Mouse (Mus musculus): Measurements from ENCODE around the gene Acad11. TPM values are rescaled to one million over a fixed set of nuclear protein-coding genes. Genes with fewer than 3 reads are reported as not detected.

Gene Acad11
- total and polyA plus RNA-seq, 2 experiments: 154 to 392 TPM

- peaks cover 1% of the 10 kb centered on the region; the same call in 1 of the 2 replicates for H3K4me1 ChIP-seq (ENCODE audit: control insufficient read depth, insufficient read depth, low read length)
- peaks cover 55% of the 10 kb centered on the region for H3K36me3 ChIP-seq (ENCODE audit: control insufficient read depth, insufficient read depth, low read length)
- peaks cover 3% of the 10 kb centered on the region; the same call in 1 of the 2 replicates for H3K79me2 ChIP-seq (ENCODE audit: control insufficient read depth, insufficient read depth, low read length)
- no peaks in the 10 kb centered on the region for H3K27me3 ChIP-seq (ENCODE audit: control insufficient read depth, insufficient read depth, low read length)
- DNase-seq (ENCODE audit: extremely low read depth, low read depth, low spot score): no peak
- H3K9ac ChIP-seq (ENCODE audit: low read depth, low read length): no peak overlapping the region
- 91% methylated on average over 2 of the region's 2 CpGs for WGBS
- H3K27ac ChIP-seq (replicated peaks; ENCODE audit: insufficient read depth, low read depth, low read length): no peak overlapping the region
- TF ChIP-seq POLR2A (IDR thresholded peaks at IDR 0.05; ENCODE audit: extremely low read depth, insufficient read depth, low read length) (no peak), CTCF (IDR thresholded peaks at IDR 0.05; ENCODE audit: low read depth, low read length) (no peak)
- no peak overlapping the region for H3K4me3 ChIP-seq (ENCODE audit: insufficient read depth, low read depth, low read length)
Measured at GRCm38 (mm10) chr9:104108571-104109143, 45.5 kb downstream of the Acad11 start.

DNA sequence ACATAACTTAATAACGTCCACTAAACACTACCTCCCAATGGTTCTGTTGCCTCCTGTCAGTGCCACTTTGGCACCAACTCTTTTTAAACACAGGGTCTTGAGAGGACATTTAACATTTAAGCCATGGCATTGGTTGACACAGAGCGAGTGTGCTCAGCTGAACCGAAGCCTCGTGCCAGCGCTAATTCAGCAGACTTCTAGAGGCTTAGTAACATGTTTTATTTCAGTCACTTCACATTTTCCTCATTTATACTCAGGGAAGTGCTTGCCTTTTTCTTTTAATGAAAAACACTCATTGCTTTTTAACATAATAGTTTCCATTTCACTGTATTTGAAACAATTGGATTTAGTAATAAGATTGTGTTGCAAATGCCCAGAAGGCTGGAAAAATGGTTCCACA is 46.0 kb downstream of the Acad11 start:
- Histone ChIP-seq H3K36me3 (ENCODE audit: control insufficient read depth, insufficient read depth, low read length) (peaks cover 54% of the 10 kb centered on the region), H3K27ac (replicated peaks; ENCODE audit: insufficient read depth, low read depth, low read length) (no peak overlapping the region), H3K4me3 (ENCODE audit: insufficient read depth, low read depth, low read length) (no peak overlapping the region), H3K27me3 (ENCODE audit: control insufficient read depth, insufficient read depth, low read length) (no peaks in the 10 kb centered on the region), H3K79me2 (ENCODE audit: control insufficient read depth, insufficient read depth, low read length) (peaks cover 3% of the 10 kb centered on the region; the same call in 1 of the 2 replicates), H3K4me1 (ENCODE audit: control insufficient read depth, insufficient read depth, low read length) (peaks cover 1% of the 10 kb centered on the region; the same call in 1 of the 2 replicates), H3K9ac (ENCODE audit: low read depth, low read length) (no peak overlapping the region)
- 93% methylated on average over 5 of the region's 5 CpGs for WGBS
- TF ChIP-seq POLR2A (IDR thresholded peaks at IDR 0.05; ENCODE audit: extremely low read depth, insufficient read depth, low read length): no peak
- no peak for DNase-seq (ENCODE audit: extremely low read depth, low read depth, low spot score)

DNA sequence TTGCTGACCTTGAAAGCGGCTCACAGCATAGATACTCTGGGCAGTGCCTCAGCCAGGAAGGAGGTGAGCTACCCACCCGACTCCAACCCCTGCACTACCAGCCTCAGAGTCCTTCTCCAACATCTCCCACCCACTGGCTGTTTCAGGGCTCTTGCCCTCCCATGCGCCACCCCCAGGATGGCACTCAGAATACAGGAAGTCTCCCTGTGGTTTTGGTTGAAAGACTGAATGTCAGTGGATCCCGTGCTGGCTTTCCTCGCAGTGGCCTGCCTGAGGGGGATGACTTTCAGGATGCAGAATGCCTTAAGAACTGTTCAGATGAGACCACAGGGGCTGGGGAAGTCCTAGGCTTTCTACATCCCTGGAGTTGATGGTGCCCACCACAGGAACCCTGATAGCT is 59.9 kb downstream of the Acad11 start:
- no peak for DNase-seq (ENCODE audit: extremely low read depth, low read depth, low spot score)
- WGBS: 79% methylated on average over 5 of the region's 5 CpGs
- Histone ChIP-seq H3K4me3 (ENCODE audit: insufficient read depth, low read depth, low read length) (no peak overlapping the region), H3K4me1 (ENCODE audit: control insufficient read depth, insufficient read depth, low read length) (no peaks in the 10 kb centered on the region), H3K27me3 (ENCODE audit: control insufficient read depth, insufficient read depth, low read length) (no peaks in the 10 kb centered on the region), H3K36me3 (ENCODE audit: control insufficient read depth, insufficient read depth, low read length) (peaks cover 74% of the 10 kb centered on the region), H3K79me2 (ENCODE audit: control insufficient read depth, insufficient read depth, low read length) (no peaks in the 10 kb centered on the region), H3K27ac (replicated peaks; ENCODE audit: insufficient read depth, low read depth, low read length) (no peak overlapping the region), H3K9ac (ENCODE audit: low read depth, low read length) (no peak overlapping the region)
- no peak for TF ChIP-seq POLR2A (IDR thresholded peaks at IDR 0.05; ENCODE audit: extremely low read depth, insufficient read depth, low read length)
- TF ChIP-seq CTCF (IDR thresholded peaks at IDR 0.05; ENCODE audit: low read depth, low read length): no peak

DNA sequence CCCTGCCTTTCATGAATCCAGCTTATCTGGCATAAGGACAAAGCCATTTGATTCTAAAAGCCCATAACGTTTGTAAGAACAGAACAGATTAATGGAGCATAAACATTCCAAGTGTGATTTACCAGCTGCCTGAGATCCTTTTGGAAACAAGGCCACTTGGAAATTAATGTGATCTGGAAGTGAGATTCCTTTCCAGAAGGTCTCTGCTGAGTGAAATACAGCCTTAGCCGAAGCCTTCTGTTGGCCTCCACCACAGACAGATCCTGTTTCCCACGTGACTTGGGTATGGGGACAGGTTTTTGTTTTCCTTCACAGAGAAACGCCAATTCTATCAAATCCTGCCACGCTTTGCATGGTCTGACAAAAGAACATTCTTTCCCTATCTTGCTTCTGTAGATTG is 60.4 kb downstream of the Acad11 start:
- WGBS: 87% methylated on average over 5 of the region's 5 CpGs
- H3K79me2 ChIP-seq (ENCODE audit: control insufficient read depth, insufficient read depth, low read length): no peaks in the 10 kb centered on the region
- H3K36me3 ChIP-seq (ENCODE audit: control insufficient read depth, insufficient read depth, low read length): peaks cover 73% of the 10 kb centered on the region
- H3K4me3 ChIP-seq (ENCODE audit: insufficient read depth, low read depth, low read length): no peak overlapping the region
- no peaks in the 10 kb centered on the region for H3K27me3 ChIP-seq (ENCODE audit: control insufficient read depth, insufficient read depth, low read length)
- H3K27ac ChIP-seq (replicated peaks; ENCODE audit: insufficient read depth, low read depth, low read length): no peak overlapping the region
- no peaks in the 10 kb centered on the region for H3K4me1 ChIP-seq (ENCODE audit: control insufficient read depth, insufficient read depth, low read length)
- no peak for DNase-seq (ENCODE audit: extremely low read depth, low read depth, low spot score)
- H3K9ac ChIP-seq (ENCODE audit: low read depth, low read length): no peak overlapping the region
- TF ChIP-seq CTCF (IDR thresholded peaks at IDR 0.05; ENCODE audit: low read depth, low read length) (no peak), POLR2A (IDR thresholded peaks at IDR 0.05; ENCODE audit: extremely low read depth, insufficient read depth, low read length) (no peak)

- Histone ChIP-seq H3K27me3 (ENCODE audit: control insufficient read depth, insufficient read depth, low read length) (no peaks in the 10 kb centered on the region), H3K27ac (replicated peaks; ENCODE audit: insufficient read depth, low read depth, low read length) (no peak within 1 kb of the TSS), H3K9ac (ENCODE audit: low read depth, low read length) (no peak within 1 kb of the TSS), H3K4me3 (ENCODE audit: insufficient read depth, low read depth, low read length) (no peak within 1 kb of the TSS), H3K4me1 (ENCODE audit: control insufficient read depth, insufficient read depth, low read length) (no peaks in the 10 kb centered on the region), H3K36me3 (ENCODE audit: control insufficient read depth, insufficient read depth, low read length) (peaks cover 51% of the 10 kb centered on the region), H3K79me2 (ENCODE audit: control insufficient read depth, insufficient read depth, low read length) (no peaks in the 10 kb centered on the region)
- DNase-seq (ENCODE audit: extremely low read depth, low read depth, low spot score): no peak
- WGBS: 92% methylated on average over 3 of the region's 3 CpGs
- no peak for TF ChIP-seq CTCF (IDR thresholded peaks at IDR 0.05; ENCODE audit: low read depth, low read length)
- TF ChIP-seq POLR2A (IDR thresholded peaks at IDR 0.05; ENCODE audit: extremely low read depth, insufficient read depth, low read length): no peak
Measured at GRCm38 (mm10) chr9:104126833-104127232, 63.7 kb downstream of the Acad11 start, which contains the start of gene Ackr4. Gene Ackr4, minus strand, starts transcription at chr9:104126933.

DNA sequence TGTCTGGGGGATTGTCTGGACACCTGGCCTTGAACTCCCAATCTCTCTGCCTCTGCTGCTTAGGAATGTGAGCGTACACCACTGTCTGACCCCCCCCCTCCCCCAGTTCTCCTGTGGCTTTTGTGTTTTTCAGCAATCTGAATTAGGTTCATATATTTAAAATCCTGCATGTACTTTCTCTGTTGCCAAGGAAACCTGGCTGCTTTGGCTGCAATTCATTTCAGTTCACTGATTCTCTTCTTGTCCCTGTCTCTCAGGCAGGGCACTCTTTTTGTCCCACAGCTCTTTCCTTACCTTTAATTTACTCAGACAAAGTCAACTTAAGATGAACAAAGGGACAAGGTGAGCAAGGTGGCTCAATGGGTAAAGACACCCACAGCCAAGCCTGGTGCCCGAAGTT is 64.9 kb downstream of the Acad11 start:
- Histone ChIP-seq H3K9ac (ENCODE audit: low read depth, low read length) (no peak overlapping the region), H3K79me2 (ENCODE audit: control insufficient read depth, insufficient read depth, low read length) (no peaks in the 10 kb centered on the region), H3K27ac (replicated peaks; ENCODE audit: insufficient read depth, low read depth, low read length) (no peak overlapping the region), H3K27me3 (ENCODE audit: control insufficient read depth, insufficient read depth, low read length) (no peaks in the 10 kb centered on the region), H3K36me3 (ENCODE audit: control insufficient read depth, insufficient read depth, low read length) (peaks cover 44% of the 10 kb centered on the region), H3K4me3 (ENCODE audit: insufficient read depth, low read depth, low read length) (no peak overlapping the region), H3K4me1 (ENCODE audit: control insufficient read depth, insufficient read depth, low read length) (no peaks in the 10 kb centered on the region)
- 95% methylated on average over 2 of the region's 2 CpGs for WGBS
- DNase-seq (ENCODE audit: extremely low read depth, low read depth, low spot score): no peak
- TF ChIP-seq CTCF (IDR thresholded peaks at IDR 0.05; ENCODE audit: low read depth, low read length): no peak
- TF ChIP-seq POLR2A (IDR thresholded peaks at IDR 0.05; ENCODE audit: extremely low read depth, insufficient read depth, low read length): no peak

Data from liver, adult 2 months (tissue).